Mouse (Mus musculus): ENCODE measurements around the gene Sdk2.

Sdk2 gene

DNA sequence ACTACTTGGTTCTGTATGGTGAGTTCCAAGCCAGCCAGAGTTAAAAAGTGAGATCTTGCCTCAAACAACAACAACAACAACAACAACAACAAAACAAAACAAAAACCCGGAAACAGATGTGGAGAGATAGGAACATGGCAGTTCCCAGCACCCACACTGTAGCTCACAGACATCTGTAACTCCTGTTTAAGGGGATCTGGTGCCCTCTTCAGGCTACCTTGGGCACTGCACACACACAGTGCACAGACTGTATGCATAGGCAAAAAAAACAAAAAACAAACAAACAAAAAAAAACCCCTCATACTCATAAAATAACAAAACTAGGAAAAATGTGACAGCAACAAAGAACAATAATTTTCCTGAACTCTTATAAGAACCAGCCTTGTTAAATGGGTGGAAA, 323.8 kb downstream of the Sdk2 start:
- no peak for DNase-seq (ENCODE audit: low spot score in 2 of 2)

DNA sequence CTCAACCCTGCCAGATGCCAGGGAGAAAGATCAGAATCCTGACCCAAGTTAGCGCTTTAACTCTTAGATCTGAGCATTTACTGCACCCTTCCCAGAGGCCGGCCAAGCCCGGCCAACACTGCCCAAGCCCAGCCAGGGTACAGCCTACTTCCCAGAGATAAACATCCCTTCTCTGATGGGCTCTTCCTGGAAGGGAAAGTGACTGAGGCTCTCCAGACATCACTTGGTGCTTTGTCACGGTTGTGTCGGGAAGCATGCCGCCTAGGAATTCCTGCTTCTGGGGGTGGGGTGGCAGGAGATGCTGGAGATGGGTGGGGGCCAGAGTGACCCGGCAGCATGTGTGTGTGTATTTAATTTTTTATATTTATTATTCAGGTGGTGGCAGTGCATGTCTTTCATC, 326.7 kb downstream of the Sdk2 start:
- no peak for DNase-seq (ENCODE audit: low spot score in 2 of 2)

DNA sequence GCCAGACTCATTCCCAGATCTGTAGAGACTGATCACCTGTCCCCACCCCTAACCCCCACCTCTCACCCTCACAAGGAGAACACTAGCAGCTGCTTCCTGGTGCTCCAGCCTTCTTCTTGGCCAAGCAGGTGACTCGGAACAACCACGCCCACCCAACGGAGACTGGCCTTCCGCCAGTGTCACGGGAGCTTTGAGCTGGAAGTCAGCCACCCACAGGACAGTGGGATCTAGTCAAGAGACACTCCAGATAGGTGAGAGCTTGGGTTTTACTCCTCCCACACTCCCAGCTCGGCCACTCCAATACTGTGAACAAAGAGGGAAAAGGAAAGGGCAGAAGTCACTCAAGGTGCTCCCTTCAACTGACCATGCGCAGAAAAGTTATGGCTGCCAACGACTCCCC, 327.6 kb downstream of the Sdk2 start:
- DNase-seq (ENCODE audit: low spot score in 2 of 2) = no peak

DNA sequence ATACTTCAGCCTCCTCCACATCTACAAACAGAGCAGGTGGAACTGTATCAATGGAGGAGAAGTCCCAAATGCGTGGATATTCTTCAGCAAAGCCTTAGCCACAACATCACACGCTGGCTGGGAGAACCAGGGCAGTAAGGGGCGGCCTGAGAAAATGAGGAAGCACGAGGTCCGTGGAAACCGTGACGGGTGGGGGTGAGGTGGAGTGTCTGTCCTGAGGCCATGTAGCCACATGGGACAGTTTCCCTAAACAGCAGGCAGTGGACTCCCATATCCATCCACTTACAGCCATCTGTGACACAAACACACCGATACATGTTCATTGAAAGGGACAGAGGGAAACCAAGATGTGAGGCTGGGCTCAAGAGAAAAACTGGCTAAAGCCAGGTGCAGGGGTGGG, 328.9 kb downstream of the Sdk2 start:
- no peak for DNase-seq (ENCODE audit: low spot score in 2 of 2)

DNA sequence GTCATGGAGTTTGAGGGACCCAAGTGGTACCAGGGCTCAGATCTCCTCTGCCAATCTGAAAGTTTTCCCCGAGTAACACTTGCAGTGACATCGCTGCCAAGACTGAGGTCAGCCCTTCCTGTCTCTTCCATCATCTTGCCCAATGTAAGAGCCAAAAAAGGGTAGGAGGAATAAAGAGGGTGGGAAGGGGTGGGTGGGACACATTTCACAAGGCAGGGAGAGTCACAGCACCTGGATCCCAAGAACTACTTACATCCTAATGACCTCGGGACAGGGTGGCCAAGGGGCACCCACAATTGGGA, 329.3 kb downstream of the Sdk2 start:
- DNase-seq (ENCODE audit: low spot score in 2 of 2) = no peak

- no peak for DNase-seq (ENCODE audit: low spot score in 2 of 2)
These were observed 329.8 kb downstream of the Sdk2 start for GRCm38 (mm10) chr11:113736848-113737552.

DNA sequence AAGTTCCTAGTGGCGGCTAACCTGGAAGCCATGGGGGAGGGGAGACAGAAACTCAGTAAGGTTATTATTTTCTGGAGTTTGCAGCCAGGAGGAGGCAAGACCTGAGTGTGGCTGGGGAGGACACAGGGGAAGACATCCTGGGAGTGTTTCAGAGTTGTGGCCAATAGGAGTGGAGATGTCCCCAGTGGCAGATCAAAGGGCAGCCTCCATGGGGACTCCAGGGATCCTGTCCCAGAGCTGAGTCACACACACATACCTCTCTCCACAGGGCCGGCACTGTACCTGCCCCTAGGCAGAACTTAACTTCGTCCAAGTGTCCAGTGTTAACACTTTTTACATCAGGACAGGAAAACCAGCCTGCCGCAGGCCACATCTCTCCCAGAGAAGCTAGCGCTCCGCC, 331.7 kb downstream of the Sdk2 start:
- DNase-seq (ENCODE audit: low spot score in 2 of 2) = no peak

DNA sequence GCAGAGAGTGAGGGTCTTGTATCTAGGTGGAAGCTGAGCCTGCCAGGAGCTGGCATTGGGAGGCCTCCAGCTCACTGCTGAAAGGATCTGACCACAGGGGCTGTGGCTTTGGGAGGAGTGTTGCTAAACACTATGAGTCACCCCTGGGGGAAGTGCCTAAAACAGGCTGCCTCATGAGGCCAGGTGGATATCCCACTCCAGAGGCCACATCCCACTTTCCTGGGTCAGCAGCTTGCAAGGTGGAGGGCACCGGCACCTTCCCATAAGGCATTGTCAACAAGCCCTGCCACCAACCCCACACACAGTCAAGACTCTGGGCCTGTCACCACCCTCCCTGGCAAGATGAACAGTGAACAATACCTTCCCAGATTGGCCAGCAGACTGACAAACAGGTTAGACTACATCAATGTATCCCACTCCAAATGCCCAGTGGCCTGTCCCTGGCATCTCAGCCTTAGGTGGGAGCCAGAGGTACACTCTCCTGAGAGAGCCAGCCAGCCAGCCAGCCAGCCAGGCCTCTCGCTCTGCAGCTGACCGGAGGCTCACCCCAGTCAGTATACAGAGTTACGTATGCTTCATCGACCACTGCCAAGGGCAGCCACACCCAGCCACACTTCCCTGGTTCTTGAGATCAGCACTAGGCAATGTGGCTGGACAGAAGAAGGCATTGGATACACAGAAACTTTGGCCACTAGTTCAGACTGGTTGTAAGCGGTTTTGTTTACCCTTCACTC, 333.0 kb downstream of the Sdk2 start:
- DNase-seq (ENCODE audit: low spot score in 2 of 2) = no peak

DNA sequence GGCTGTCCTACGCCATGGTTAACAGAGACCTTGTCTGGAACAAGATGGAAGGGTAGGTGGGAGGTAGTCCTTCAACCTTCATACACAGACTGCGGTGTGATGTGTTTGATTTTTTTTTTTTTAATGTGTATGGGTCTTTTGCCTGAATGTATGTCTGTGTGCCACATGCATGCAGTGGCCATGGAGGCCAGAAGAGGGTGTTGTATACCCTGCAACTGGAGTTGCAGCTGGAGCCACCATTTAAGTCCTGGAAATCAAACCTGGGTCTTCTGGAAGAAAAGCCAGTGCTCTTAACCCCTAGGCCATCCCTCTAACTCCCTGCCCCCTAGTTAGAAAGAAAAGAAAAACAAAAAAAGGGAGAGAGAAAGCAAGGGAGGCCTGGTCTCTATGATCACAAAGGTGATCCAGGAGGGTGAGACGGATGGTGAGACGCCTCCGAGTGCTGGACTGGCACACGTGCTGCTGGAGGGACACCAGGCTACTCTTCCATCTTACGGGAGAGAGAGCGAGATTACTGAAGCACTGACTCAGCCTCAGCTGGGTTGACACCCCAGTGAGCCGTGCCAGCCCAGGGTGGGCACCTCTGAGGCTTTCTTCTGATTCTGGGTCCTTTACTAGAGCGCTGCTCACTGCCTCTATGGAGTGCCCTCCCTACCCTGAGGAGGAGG, 334.8 kb downstream of the Sdk2 start:
- DNase-seq (ENCODE audit: low spot score in 2 of 2) = no peak

GRCm38 (mm10) chr11:113730879-113731278, 336.0 kb downstream of the Sdk2 start:
- no peak for DNase-seq (ENCODE audit: low spot score in 2 of 2)

DNA sequence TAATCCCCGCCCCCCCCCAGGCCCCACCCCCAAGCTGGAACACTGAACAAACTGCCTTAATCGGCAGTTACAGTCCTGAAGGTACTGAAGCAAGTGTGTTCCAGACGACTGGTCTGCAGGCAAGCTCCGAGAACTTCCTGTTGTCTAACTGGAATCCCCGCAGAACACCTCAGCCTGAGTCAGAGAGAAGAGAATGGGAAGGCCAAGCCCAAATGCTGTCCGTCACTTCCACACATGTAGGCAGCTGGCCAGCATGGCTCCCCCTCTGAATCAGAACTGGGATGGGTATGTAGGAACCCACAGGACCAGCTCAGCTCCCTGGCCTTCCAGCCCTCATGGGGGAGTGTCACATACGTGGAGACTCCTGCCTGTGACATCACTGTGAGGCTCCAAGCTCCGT, 336.9 kb downstream of the Sdk2 start:
- no peak for DNase-seq (ENCODE audit: low spot score in 2 of 2)

DNA sequence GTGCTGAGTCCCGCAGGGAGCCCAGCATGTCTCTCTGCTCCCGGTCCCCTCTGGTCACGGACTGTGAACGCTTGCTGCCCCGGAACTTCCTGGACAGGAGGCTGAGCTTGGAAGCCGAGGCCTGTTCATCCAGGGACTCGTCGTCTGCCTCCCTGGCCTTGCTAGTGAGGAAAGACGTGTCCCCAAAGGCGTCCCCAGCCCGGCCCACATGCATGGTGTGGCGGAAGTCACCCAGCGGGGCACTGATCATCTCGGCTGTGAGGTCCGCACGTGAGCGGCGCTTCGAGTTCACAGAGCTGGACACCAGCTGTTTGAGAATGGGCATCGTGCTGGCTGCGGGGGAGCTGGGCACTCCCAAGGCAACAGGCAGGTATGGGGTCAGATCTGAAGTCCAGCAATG, 337.6 kb downstream of the Sdk2 start:
- DNase-seq (ENCODE audit: low spot score in 2 of 2) = no peak

DNA sequence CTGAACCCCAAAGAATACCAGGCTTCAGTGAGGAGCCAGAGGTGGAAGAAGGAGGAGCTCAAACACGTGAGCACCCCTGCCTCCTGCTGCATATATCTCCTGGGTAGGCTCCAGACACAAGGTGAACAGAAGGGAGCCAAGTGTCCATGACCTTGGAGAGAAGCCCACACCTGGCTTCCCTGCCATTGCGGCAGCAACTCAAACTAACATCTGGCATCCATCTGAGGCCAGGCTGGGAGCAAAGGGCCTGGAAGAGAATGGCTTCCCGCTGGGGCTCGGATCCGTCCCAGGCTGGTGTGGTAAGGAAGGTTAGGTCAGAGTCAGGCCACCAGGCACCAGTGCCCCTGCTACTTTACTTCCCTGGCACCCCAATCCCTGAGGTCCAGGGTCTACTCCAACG, 338.9 kb downstream of the Sdk2 start:
- no peak for DNase-seq (ENCODE audit: low spot score in 2 of 2)

GRCm38 (mm10) chr11:113726994-113727888, 339.6 kb downstream of the Sdk2 start:
- DNase-seq (ENCODE audit: low spot score in 2 of 2) = no peak

All from spleen, postnatal 14 days (tissue).